18 mouse cellular contexts compared by ENCODE assay signal in genomic region chr6:11998576-11998975, GRCm38 (mm10).
A peak's percentile ranks its signal among the peaks of the same experiment; 100 is the strongest.
DNase-seq lines count a peak whose midpoint lies in the region; ATAC-seq and TF ChIP-seq lines count a peak whose summit lies in the region.
"Had no signal": no experiment of that assay in that cellular context is flagged by ENCODE, and none has a peak within 500 bp of the region (broad histone marks: within the 10 kb centered on the region; RNA-seq: fewer than 3 reads in every experiment).

No protein-coding gene starts in this region.

- H3K9ac ChIP-seq in kidney, postnatal 0 days (ENCODE audit: low read depth, low read length) = no peak overlapping the region
- no peak overlapping the region for H3K9ac ChIP-seq in midbrain, embryonic 14.5 days (replicated peaks; ENCODE audit: low read length)
- H3K9ac ChIP-seq: neural tube, embryonic 12.5 days; stomach, embryonic 15.5 days had no signal

- 30% methylated on average over 4 of the region's 4 CpGs for WGBS in kidney, adult 2 months
- WGBS in kidney, postnatal 0 days = 65% methylated on average over 4 of the region's 4 CpGs
- 86% methylated on average over 4 of the region's 4 CpGs for WGBS in midbrain, embryonic 14.5 days

- TF ChIP-seq CTCF in kidney, adult 2 months (conservative IDR thresholded peaks at IDR 0.05; ENCODE audit: insufficient read depth, insufficient read length, low read depth, low read length) = no peak
- no peak for TF ChIP-seq CTCF in kidney, postnatal 0 days (IDR thresholded peaks at IDR 0.05; ENCODE audit: low read depth)

- no peaks in the 10 kb centered on the region; the same call in 1 of the 2 replicates for H3K36me3 ChIP-seq in kidney, adult 2 months (ENCODE audit: control insufficient read depth, insufficient read depth, low read length)
- peaks cover 16% of the 10 kb centered on the region for H3K36me3 ChIP-seq in kidney, postnatal 0 days (ENCODE audit: insufficient read depth, low read length)
- peaks cover 50% of the 10 kb centered on the region for H3K36me3 ChIP-seq in midbrain, embryonic 14.5 days (ENCODE audit: control insufficient read depth, insufficient read depth, low read length)

- peak; percentile 74 for DNase-seq in kidney, adult 2 months
- DNase-seq in kidney, adult 18-20 months = no peak
- peak; percentile 67 for DNase-seq in NIH3T3 (ENCODE audit: low read depth)
- DNase-seq in adrenal gland, adult 8-10 months = peak; percentile 55
- DNase-seq in kidney, postnatal 0 days (ENCODE audit: low spot score) = no peak
- no peak for DNase-seq in midbrain, embryonic 14.5 days
- DNase-seq in c-Kit-positive CD71-positive TER-119-positive erythroid progenitor cells, embryonic 14.5 days (ENCODE audit: low spot score) = no peak
- no peak for DNase-seq in cerebellum, adult 9-11 months
- DNase-seq: cerebellum, adult 11 months; gastrocnemius, postnatal 14 days; lung, postnatal 36 days had no signal

- no peak overlapping the region for H3K4me2 ChIP-seq in kidney, postnatal 0 days (ENCODE audit: low read length)
- H3K4me2 ChIP-seq in midbrain, embryonic 14.5 days (ENCODE audit: low read length) = no peak overlapping the region
- H3K4me2 ChIP-seq: liver, embryonic 11.5 days; neural tube, embryonic 12.5 days; stomach, embryonic 15.5 days had no signal

- ATAC-seq in kidney, postnatal 0 days (replicated peaks; ENCODE audit: low FRiP score, low read depth) = no peak
- ATAC-seq in midbrain, embryonic 14.5 days (ENCODE audit: low FRiP score, low TSS enrichment) = no peak
- ATAC-seq: forebrain, embryonic 16.5 days; inflammation-experienced regulatory T-cells, adult 6 months; midbrain, embryonic 16.5 days had no signal

- H3K9me3 ChIP-seq in kidney, postnatal 0 days (replicated peaks; ENCODE audit: low read length) = no peaks in the 10 kb centered on the region
- H3K9me3 ChIP-seq in midbrain, embryonic 14.5 days (ENCODE audit: control insufficient read depth, low read length) = no peaks in the 10 kb centered on the region
- H3K9me3 ChIP-seq: neural tube, embryonic 12.5 days; stomach, embryonic 15.5 days had no signal

- peaks cover 8% of the 10 kb centered on the region; the same call in 1 of the 2 replicates for H3K4me1 ChIP-seq in kidney, adult 2 months (ENCODE audit: control insufficient read depth, insufficient read depth, low read length)
- H3K4me1 ChIP-seq in kidney, postnatal 0 days (replicated peaks; ENCODE audit: insufficient read depth, low read length) = no peaks in the 10 kb centered on the region
- no peaks in the 10 kb centered on the region for H3K4me1 ChIP-seq in midbrain, embryonic 14.5 days (ENCODE audit: control insufficient read depth, insufficient read depth, low read length)
- H3K4me1 ChIP-seq: neural tube, embryonic 12.5 days; stomach, embryonic 15.5 days had no signal

- no peaks in the 10 kb centered on the region for H3K27me3 ChIP-seq in kidney, adult 2 months (replicated peaks; ENCODE audit: control insufficient read depth, insufficient read depth, low read length)
- H3K27me3 ChIP-seq in kidney, postnatal 0 days (ENCODE audit: insufficient read depth, low read length) = no peaks in the 10 kb centered on the region
- H3K27me3 ChIP-seq in midbrain, embryonic 14.5 days (ENCODE audit: control insufficient read depth, insufficient read depth, low read length) = no peaks in the 10 kb centered on the region
- H3K27me3 ChIP-seq: CH12.LX; neural tube, embryonic 12.5 days; stomach, embryonic 15.5 days had no signal

- TF ChIP-seq POLR2A in kidney, adult 2 months (IDR thresholded peaks at IDR 0.05; ENCODE audit: low read depth, low read length) = no peak

- H3K27ac ChIP-seq in kidney, adult 2 months (ENCODE audit: insufficient read depth, low read depth, low read length) = peak overlapping the region; percentile 7
- 0 out of 2 replicates have a peak overlapping the region, but pooled peaks have one; percentile 36 for H3K27ac ChIP-seq in kidney, postnatal 0 days
- H3K27ac ChIP-seq in midbrain, embryonic 14.5 days (replicated peaks; ENCODE audit: low read depth, low read length) = no peak overlapping the region
- H3K27ac ChIP-seq: neural tube, embryonic 12.5 days; stomach, embryonic 15.5 days had no signal

- H3K4me3 ChIP-seq in kidney, adult 2 months (ENCODE audit: insufficient read depth, low read depth, low read length) = no peak overlapping the region
- no peak overlapping the region for H3K4me3 ChIP-seq in kidney, postnatal 0 days (replicated peaks; ENCODE audit: low read depth, low read length)
- H3K4me3 ChIP-seq in midbrain, embryonic 14.5 days (replicated peaks; ENCODE audit: low read depth, low read length) = no peak overlapping the region
- H3K4me3 ChIP-seq: neural tube, embryonic 12.5 days; stomach, embryonic 15.5 days had no signal

Comparison
In these comparisons a context has a peak if more than half of its experiments do, and no peak if none do; other contexts are left out.
1. DNase-seq: peak in kidney, adult 2 months (single experiment), NIH3T3 (single experiment) and adrenal gland, adult 8-10 months (single experiment); none in kidney, adult 18-20 months (single experiment), kidney, postnatal 0 days (single experiment), midbrain, embryonic 14.5 days (single experiment), c-Kit-positive CD71-positive TER-119-positive erythroid progenitor cells, embryonic 14.5 days (single experiment) and cerebellum, adult 9-11 months (single experiment).